Mouse (Mus musculus) large intestine, adult 2 months (tissue): ENCODE measurements around the gene Usp29. TPM values are rescaled to one million over a fixed set of nuclear protein-coding genes. Genes with fewer than 3 reads are reported as not detected.
"Not testable (repeated sequence)": the region's sequence is repeated elsewhere in the genome, so short reads cannot be mapped to it uniquely, and the experiment has no call there.

Experiments used
- DNase-seq: peaks from one replicate; pipeline ENCODE4 v3.0.0-alpha.2; 2012; ENCODE audit warnings: low read depth, low spot score
- WGBS: fragments of 180-500 bp; shearing (Covaris S2); methylation state at CpG from one replicate; pipeline ENCODE4 v1.1.7; 2018; 5-methylcytosine and 5-hydroxymethylcytosine counted together
- polyA plus RNA-seq: library from polyadenylated mRNA; depleted of rRNA; stranded (reverse); fragments of >200 nt; gene quantifications from 2 replicates; pipeline ENCODE4 v1.2.3, GENCODE M21; 2012

Gene Usp29
- polyA plus RNA-seq, 1 experiment: 0.16 TPM

GRCm38 (mm10) chr7:6759698-6760097, 29.3 kb downstream of the Usp29 start:
- DNase-seq: no peak
- WGBS: 79% methylated on average over 12 of the region's 12 CpGs

GRCm38 (mm10) chr7:6760170-6760569, 29.8 kb downstream of the Usp29 start:
- 62% methylated on average over 6 of the region's 6 CpGs for WGBS
- DNase-seq: no peak

GRCm38 (mm10) chr7:6765240-6765639, 34.9 kb downstream of the Usp29 start:
- WGBS: 60% methylated on average over 5 of the region's 5 CpGs

GRCm38 (mm10) chr7:6770286-6770685, 39.9 kb downstream of the Usp29 start:
- 9% methylated on average over 8 of the region's 8 CpGs for WGBS
- no peak for DNase-seq

More at GRCm38 (mm10) chr7:6765240-6765639, 34.9 kb downstream of the Usp29 start:
- no peak for DNase-seq

GRCm38 (mm10) chr7:6773865-6774413, 43.6 kb downstream of the Usp29 start:
- DNase-seq: not testable (repeated sequence)
- 62% methylated on average over 11 of the region's 11 CpGs for WGBS

- DNase-seq: no peak
- 80% methylated on average over 10 of the region's 10 CpGs for WGBS
Observed at GRCm38 (mm10) chr7:6776314-6777059, 46.1 kb downstream of the Usp29 start.

GRCm38 (mm10) chr7:6777107-6777506, 46.7 kb downstream of the Usp29 start:
- no peak for DNase-seq
- 48% methylated on average over 2 of the region's 2 CpGs for WGBS

GRCm38 (mm10) chr7:6777689-6778088, 47.3 kb downstream of the Usp29 start:
- WGBS: 43% methylated on average over 4 of the region's 4 CpGs
- DNase-seq: no peak

- WGBS: 75% methylated on average over 5 of the region's 5 CpGs
Observed at GRCm38 (mm10) chr7:6779172-6779571, 48.8 kb downstream of the Usp29 start.

GRCm38 (mm10) chr7:6781541-6781940, 51.2 kb downstream of the Usp29 start:
- 29% methylated on average over 11 of the region's 11 CpGs for WGBS
- no peak for DNase-seq

More at GRCm38 (mm10) chr7:6779172-6779571, 48.8 kb downstream of the Usp29 start:
- no peak for DNase-seq

- no peak for DNase-seq
- WGBS: 24% methylated on average over 8 of the region's 8 CpGs
Observed at GRCm38 (mm10) chr7:6784340-6785073, 54.1 kb downstream of the Usp29 start.

- WGBS: 50% methylated on average over 2 of the region's 2 CpGs
- no peak for DNase-seq
Observed at GRCm38 (mm10) chr7:6787000-6787399, 56.6 kb downstream of the Usp29 start.

GRCm38 (mm10) chr7:6788101-6788500, 57.7 kb downstream of the Usp29 start:
- DNase-seq: no peak
- WGBS: 72% methylated on average over 2 of the region's 2 CpGs

- DNase-seq: no peak
- WGBS: 75% methylated on average over 9 of the region's 9 CpGs
Observed at GRCm38 (mm10) chr7:6791286-6792065, 61.1 kb downstream of the Usp29 start.

- WGBS: 60% methylated on average over 6 of the region's 6 CpGs
- no peak for DNase-seq
Observed at GRCm38 (mm10) chr7:6793240-6793639, 62.9 kb downstream of the Usp29 start.

- 79% methylated on average over 3 of the region's 3 CpGs for WGBS
Observed at GRCm38 (mm10) chr7:6793811-6794210, 63.4 kb downstream of the Usp29 start.

GRCm38 (mm10) chr7:6797408-6797807, 67.0 kb downstream of the Usp29 start:
- 63% methylated on average over 2 of the region's 2 CpGs for WGBS
- DNase-seq: no peak

More at GRCm38 (mm10) chr7:6793811-6794210, 63.4 kb downstream of the Usp29 start:
- DNase-seq: no peak

GRCm38 (mm10) chr7:6799105-6799805, 68.9 kb downstream of the Usp29 start:
- 49% methylated on average over 9 of the region's 9 CpGs for WGBS

More at GRCm38 (mm10) chr7:6799105-6799805, 68.9 kb downstream of the Usp29 start:
- DNase-seq: no peak
